Mouse (Mus musculus) heart, adult 11 months (tissue): ENCODE data around the gene Fgfr2.

ENCODE experiments used
- DNase-seq: peaks from one replicate; pipeline ENCODE4 v3.0.0; 2022

The Fgfr2 gene

DNA sequence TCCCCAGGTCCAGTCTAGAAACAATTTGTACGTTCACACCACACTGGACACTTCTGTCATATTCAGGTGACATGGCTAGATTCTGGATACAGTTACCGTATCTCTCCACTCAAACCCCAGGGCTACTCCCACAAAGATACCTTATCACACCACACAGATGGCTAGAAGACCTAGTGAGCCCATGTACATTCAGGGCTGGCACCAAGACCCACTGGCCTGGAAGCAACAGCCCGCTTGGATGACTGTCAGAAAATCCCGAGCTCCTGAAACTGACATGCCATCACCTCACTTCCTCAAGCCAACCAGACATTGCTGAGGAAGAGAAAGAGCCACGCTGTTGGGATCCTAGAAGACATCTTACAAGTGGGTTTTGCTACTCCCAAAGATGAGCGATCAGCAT is 384.3 kb downstream of the Fgfr2 start:
- no peak for DNase-seq

DNA sequence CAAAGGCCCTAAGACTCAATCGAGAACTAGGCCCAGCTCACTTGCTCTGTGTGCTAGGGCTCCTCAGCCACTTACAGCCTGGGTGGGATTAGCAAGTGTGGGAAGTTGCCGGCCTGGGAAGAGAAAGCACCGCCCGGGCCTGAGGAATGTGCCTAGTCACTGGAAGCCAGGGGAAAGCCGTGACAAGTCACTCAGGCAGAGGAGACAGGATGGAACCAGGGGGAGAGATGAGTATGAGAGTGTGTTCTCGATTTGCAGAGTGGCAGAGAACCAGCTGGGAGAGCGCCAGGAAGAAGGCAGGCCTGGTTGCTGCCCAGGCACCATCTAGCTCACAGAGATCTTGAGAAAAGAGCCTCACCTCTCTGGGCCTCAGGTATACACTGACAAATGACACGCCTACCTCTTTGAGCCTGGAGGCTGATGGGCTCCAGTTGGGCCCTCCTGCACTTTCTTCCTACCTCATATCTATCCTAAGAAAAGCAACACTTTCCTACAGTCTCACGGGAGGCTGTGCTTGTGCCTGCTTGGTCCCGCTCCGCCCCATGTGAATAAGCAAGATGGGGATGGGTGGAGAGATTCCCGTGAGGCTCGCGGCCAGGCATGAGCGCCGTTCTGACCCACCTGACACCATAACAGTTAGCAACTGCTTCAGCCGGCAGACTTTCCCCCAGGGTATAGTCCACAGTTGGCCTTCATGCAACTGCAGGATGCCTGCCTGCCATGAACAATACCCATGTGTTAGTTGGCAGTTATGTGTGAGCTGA is 386.9 kb downstream of the Fgfr2 start:
- DNase-seq: peak; percentile 98

DNA sequence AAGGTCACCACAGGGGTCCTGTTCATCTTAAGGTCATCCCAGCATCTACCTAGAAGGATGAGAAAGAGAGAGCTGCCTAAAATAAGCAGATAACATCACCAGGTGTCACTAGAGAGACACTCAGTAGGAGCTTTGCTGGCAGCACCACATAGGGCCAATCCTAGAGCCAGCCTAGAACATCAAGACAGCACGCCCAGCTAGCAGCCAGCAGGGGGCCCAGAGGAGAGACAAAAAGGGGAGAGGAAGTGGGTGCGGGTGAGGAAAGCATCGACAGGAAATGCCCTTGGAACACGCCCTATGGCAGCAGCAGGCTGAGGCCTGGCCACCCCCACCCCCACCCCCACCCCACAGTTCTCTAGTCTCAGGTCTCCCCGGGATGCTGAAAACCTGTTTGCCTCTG is 388.0 kb downstream of the Fgfr2 start:
- DNase-seq: peak; percentile 98

DNA sequence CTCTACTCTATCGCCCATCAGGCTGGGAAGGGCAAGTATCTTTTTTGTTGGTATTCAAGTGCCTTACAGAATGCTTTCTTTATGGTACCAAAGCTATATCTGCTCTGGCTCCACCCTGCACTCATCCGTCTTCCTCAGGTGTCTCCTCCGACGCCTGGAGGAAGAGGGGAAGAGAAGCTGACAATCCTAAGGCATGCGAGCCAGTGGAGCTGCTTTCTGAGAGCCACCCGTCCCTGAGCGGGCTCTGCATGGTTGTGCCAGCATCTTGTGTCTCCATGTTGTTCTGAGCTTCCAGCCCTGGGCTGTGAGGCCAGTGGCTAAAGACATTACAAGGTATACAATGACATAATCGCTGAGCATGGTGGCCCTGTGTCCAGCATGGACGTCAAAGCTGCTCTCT is 388.9 kb downstream of the Fgfr2 start:
- DNase-seq: peak; percentile 91

DNA sequence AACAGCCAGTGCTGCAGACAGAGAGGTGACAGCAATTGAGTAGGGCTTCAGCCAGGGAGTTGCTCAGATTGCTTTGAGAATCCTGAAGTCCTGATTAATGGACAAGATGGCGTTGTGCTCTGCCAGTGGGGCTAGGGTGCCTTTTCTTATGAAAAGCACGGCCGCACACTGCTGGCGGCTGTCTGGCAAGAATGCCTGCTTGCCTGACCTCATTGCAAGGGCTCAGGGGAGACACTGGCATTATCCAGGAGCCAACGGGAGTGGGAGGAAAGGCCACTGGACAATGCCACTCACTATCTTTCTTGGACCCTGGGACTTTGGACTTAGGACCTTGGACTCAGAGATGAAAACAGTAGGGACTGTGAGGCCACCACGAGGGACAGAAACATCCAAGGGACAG is 389.6 kb downstream of the Fgfr2 start:
- DNase-seq: no peak

DNA sequence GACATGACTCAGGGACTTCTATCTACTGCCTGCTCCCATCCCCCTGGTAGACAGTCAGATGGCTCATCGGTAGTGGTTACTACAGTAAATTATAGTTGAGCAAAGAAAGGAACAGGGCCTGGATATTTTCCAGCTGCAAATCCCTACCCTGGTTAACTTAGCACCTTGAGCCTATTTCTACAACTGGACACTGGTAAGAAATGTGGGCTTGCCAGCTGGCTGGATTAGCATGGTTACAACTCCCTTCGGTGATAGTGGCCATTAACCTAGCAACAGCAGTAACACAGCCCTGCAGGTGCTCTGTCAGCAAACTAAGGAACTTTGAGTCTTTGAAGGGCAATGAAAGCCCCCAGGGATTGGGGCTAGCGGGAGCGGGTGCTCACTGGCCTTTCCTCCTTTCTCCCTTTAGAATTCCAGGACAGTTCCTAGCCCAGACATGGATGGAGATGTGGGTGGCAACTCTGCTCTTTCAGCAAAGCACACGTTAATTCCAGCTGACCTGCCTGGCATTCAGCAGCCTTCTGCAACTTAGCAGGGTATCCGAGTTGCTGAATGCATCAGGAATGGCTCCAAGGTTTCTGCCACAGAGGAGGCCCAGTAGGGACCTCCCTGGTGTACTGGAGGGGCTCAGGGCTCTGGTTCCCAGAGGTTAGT is 390.9 kb downstream of the Fgfr2 start:
- no peak for DNase-seq

DNA sequence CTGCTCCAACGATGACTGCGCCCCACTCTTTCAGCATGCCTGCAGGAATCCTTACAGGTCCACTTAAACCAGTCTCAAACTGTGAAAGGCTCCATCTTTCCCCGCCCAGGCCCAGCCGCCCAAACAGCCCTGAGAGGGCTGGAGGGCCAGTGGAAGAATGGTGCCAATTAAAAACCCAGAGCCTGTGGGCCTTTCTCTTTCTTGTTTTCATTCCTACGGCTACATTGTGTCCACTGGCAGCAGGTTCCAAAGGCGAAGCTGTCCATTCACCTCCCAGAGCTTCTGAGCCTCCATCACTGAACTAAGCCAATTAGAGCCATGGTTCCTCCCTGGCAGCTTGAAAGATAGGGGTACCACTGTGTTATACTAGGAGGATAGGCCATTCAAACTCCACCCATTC is 391.6 kb downstream of the Fgfr2 start:
- DNase-seq: no peak

DNA sequence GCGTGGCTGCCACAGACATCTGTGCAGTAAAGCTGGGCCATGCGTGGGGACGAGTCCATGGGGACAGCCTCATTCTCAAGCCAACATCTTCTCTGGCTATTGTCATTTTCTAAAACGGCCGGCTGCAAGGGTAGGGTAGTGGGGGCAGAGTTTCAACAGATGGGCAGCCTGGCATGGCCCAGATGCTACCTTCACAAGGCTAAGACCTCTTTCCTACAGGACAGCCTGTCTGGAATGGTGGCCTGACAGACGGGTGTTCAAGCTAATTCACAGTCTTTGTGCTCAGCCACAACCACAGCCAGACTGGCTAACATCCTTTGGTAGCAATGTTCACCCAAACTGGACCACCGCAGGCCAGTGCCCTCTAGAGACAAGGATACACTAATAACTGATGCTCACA is 392.6 kb downstream of the Fgfr2 start:
- DNase-seq: no peak

DNA sequence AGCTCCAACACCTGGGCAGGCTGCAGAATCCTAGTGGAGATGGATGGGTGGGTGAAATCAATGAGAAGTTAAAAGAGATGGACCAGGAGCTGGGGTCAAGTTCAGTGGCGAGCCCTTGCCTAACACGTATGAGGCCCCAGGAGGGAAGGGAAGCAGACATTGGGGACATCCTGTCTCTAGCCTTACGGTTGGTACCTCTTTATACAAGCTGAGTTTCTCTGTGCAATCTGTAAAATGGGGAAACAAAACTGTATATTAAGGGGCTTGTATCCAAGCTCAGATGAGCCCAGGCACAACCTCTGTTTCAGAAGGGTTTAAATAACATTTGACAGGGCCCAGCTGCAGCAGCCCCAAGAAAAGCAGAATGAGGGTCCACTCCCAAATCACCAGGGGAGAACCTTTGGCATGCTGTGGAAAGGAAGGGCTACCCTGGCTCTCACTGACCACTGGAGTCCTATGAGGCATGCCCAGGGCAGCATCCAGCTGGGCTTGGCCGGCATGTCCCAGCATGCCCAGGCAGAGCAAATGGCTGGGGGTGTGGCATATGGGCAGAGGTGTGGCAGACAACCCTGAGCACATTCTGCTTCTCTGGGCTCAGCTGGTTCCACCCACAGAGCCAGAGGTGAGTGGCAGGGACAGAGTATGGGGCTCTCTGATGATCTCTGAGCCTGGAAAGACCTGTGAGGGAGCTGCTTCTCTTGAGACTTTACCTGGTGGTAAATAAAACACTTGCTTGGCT is 393.9 kb downstream of the Fgfr2 start:
- DNase-seq: no peak

DNA sequence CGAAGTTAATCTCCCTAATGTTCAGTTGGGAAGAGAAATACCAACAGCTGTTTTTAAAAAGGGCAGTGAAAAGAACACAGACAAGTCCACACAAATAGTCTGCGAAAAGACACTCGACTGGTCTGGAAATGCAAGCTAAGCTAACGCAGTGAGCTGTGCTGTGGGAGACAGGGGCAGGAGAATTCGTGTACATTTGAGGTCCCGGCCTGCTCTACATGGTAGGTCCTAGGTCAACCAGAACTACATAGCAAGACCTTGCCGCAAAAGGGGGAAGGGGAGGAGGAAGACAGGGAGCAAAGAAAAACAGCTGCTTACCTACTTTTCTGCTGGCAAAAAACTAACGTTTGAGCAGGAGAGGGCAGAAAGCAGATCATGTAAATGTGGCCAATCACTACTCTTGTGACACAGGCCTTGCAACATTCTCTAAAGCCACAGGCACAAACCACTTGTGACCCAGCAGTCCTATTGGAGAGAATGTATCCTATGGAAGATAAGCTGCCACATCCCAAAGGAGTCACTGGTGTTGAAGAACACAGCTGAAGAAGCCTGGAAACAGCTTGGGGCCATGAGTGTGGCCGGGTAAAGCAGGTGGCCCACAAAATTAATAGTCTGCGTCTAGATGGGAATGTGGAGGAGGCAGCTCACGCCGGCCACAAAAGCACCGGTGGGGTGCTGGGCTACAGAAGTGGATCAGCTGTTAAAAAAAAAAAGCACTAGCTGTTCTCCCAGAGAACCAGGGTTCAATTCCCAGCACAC is 396.9 kb downstream of the Fgfr2 start:
- no peak for DNase-seq

DNA sequence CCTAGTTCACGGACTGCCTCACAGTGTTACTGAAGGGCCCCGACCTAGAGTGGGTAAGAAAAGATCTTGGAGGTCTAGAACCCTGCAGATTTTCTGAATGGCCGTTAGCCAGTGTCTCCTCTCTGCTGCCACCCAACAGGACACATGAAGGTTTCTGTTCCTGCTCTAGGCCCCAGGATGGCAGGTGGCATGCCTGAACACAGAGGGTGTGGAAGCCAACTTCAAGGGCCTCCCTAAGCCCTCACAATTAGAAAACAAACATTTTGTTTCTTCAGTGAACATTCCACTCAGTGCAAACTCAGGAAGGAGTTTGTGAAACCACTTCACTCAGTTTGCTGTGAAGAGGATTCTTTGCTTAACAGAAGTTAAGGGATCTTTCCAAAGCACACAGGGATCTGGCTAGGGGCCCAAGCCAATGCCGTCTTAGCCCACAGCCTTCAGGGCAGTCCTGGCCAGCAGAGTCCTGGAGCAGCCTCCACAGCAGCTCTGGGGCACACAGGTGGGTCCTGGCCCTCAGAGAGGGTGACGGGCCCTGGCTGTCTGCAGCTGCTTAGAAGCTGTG is 398.6 kb downstream of the Fgfr2 start:
- DNase-seq: no peak

DNA sequence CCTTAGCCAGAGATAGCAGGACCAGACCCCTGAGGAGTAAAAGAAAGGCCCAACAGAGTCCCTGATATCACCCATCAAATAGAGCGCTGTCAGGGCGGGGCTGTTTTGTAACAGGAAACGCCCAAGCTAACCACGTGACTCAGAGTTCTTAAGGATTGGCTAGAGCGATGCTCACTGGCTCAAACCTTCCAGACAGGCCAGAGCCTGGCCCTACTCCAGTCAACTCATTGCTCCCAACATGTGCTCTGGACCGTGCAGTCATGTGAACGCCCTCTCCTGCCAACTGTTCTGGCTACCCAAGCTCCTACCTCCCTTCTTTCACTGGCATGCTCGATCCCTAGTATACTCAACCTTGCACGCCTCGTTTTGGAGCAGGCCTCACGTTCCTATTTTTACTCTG is 399.2 kb downstream of the Fgfr2 start:
- peak; percentile 100 for DNase-seq

DNA sequence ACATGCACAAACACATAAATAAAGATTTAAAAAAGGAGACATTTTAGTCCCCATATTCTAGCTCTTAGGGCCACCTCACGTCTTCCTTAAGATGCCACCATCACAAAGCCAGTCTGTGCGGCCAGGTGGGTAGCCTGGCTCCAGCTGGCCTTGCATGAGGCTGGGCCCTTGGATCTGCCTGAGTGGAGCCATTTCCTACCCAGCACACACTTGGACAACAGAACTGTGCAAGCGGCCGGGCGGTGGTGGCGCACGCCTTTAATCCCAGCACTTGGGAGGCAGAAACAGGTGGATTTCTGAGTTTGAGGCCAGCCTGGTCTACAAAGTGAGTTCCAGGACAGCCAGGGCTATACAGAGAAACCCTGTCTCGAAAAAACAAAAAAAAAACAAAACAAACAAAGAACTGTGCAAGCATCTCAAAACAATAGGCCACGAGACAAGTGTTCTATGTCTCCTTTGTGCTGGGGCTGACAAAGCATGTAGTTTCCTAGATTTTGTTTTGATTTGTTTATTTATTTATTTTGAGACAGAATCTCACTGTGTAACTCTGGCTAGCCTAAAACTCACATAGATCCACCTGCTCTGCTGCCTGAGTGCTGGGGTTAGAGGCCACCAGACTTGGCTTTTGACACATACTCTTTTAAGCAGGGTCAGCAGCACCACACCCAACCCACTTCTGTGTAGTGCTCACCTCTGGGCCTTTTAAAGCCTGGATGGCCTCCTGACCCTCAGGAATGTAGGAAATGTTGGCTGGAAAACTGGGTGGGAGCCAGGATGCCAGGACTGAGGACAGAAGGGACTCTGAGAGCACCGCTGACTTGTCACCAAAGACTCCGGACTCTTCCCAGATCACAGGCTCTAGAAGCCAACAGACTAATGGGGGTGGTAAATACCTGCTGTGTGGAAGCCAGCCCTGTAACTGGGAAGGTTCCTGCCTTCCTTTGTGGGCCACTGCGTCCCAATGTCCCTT is 400.5 kb downstream of the Fgfr2 start:
- peak; percentile 95 for DNase-seq

DNA sequence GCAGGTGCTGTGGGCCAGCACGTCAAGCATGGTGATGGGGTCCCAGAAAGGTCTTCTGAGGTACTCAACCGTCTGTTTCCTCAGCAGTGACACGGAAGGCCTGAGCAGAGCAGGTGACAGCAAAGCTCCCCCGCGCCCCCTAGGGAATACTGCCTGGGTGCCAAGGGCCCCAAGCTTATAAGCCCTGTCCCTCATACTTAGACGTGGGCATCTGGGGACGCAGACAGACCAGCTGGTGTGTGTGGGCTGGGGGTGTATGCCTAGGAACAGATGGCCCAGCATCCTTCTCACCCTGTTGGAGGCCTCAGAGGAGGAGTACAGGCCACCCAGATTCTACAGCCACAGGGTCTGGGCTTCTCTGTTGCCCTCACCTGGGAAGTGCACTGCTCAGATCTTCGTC is 402.6 kb downstream of the Fgfr2 start:
- no peak for DNase-seq

DNA sequence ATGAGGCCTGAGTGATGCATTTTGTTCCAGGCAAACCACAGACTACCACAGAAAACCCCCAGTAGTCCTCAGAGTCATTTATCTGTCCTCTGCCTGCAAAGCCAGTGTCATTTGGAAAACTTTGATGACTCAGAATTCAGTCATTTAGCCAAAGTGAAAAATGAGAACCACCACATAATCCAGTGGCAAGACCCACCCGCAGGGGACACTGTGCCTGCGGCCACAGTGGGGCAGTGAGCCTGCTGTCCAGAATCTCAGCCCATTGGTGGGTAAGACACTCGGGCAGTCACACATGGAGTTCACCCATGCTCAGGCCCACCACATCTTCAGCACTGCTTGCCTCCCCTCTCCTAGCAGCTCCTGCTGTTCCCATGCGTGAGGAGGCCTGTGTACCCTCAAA is 403.6 kb downstream of the Fgfr2 start:
- DNase-seq: no peak

DNA sequence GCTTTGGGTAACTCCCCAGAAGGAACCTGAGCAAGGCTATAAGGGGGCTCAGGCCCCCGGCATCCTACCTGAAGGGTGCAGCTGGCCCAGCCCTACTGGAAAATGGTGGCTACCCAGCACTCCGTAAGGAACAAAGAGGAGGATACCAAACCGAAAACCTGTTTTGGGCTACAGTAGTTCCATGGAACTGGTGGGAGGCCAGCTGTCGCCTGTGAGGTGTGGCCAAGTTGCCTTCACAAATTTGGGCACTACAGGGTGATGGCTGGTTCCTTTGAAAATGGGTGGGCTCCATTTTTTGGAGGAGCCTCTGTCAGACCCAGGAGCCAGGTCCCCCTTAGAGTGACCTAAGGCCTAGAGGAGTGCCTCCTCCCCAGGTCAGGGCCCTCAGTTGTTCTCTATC is 407.9 kb downstream of the Fgfr2 start:
- DNase-seq: no peak

DNA sequence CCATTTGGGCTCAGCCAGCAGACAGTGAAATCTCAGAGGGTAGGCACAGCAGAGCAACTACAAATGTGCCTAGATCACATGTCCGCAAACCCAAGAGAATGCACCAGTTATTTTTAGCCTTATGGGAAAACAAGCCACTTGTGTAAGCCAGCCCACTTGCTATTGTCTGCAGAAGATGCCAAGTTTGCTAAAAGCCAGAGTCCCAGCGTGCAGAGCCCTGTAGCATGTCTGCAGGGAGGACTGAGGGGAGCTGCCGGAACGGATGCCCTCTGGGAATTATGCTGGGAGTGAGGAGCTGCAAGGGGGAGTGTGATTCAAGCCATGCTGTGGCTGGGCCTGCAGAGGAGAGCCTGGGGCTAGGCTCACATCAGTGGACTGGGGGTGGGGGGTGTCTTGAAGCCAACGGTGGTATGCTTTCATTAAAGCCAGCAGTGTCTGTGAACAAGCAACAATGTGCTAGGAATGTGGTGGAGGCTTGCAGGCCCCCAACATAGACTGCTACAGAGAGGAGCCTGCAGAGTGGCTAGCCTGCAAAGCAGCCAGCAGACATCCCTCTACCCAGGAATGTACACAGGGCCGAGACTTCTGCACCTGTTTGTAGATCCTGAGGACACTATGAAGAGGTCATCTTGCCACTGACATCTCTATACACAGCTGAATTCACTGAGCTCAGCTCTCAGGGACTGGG is 408.8 kb downstream of the Fgfr2 start:
- DNase-seq: peak; percentile 99

DNA sequence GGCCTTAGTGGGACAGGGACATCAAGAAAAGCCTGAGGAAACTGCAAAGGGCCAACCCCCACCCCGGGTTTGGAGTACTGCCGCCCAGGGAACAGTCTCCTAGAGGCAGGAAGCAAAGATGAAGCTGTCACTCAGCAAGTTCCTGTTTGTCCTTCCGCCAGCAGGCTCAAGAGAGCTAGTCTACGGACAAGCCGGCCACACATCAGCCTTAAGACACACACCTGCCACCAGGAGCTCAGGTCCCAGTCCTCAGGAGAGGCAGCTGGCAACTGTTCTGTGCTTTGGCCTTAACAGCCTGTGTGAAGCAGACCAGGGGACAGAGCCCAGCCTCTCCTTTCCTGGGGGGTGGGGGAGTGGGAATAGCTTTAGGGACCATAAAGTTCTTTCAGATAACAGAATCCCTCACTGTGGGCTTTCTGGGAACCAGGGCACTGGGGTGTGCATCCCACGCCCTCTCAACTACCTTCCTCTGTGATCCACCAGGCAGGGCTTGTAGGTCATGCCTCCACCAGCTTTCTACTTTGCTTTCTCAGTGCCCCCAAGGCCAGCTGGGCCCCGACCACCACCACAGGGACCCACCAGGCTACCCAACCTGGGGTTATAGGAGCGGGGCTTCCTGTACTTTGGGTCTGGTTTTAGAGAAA is 409.5 kb downstream of the Fgfr2 start:
- peak; percentile 98 for DNase-seq

DNA sequence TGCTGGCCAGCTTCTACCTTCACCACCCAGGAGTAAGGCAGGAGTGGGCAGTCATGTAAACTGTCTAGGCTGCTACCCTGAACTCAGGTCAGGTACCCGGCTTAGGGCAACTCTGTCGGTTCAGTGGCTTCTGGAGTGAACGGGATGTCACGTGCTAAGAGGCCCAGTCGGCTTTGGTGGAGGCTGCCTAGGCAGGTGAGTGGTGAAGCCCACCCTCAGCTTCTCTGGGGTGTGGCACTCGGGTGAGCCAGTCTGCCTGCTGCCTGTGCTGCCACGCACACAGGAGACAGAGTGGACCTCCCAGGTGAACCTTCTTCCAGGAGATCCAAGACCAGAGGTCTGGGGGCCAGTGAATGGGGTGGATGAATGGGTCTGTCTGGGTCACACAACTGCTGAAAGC is 410.2 kb downstream of the Fgfr2 start:
- peak; percentile 96 for DNase-seq

DNA sequence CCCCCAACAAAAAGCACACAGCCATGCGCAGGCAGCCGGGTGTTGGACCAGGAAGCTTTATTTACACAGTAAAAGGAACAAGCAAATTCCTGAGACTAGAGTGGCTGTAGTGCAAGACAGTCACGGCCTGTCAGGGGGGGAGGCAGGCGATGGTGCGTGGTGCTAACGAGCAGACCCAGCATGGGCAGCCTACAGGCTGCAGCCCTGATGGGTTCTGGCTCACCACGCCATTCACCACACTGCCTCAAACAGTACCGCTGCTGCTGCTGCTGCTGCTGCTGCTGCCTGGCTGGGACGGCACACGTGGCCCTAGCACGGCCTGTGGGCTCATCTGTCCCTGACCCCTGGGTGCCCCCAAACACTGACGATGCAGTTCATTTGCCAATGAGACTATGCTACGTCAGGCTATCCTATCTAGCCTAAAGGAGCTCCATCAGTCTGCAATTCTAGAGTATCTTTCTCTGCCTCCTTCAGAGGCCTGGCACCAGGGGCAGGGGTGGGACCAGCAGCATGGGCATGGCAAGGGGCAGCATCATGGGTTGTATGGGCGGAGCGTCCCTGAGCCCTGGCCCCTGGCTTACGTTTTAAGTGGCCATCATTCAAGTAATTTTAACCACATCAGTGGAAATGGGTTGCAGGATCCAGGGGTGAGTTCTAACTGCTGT is 411.0 kb downstream of the Fgfr2 start:
- peak; percentile 91 for DNase-seq
